Mouse (Mus musculus) lung, postnatal 0 days (tissue): ENCODE results near the gene Icam4. TPM values are rescaled to one million over a fixed set of nuclear protein-coding genes. Genes with fewer than 3 reads are reported as not detected.

ENCODE experiments used
- ATAC-seq: fragments of 200-750 bp; cut with Nextera tagmentation; 2 replicates; pipeline ENCODE4 v1.8.0; 2017; ENCODE audit warnings: moderate library complexity
- DNase-seq: peaks from one replicate; pipeline ENCODE4 v3.0.0-alpha.2; 2016; ENCODE audit warnings: low spot score
- H3K27ac ChIP-seq: fragments of 300-500 bp; sonication (generic); 2 replicates; pipeline ENCODE4 v1.5.1; 2014; ENCODE audit warnings: antibody characterized with exemption, mild to moderate bottlenecking, low read length, mixed read lengths
- H3K27me3 ChIP-seq: fragments of 300-500 bp; sonication (generic); replicated peaks from 2 replicates; pipeline ENCODE4 v1.6.1; 2014; ENCODE audit warnings: low read length, mixed read lengths; ENCODE audit not compliant: insufficient read depth
- H3K36me3 ChIP-seq: fragments of 300-500 bp; sonication (generic); 2 replicates; pipeline ENCODE4 v1.6.1; 2014; ENCODE audit warnings: low read length, mixed read lengths; ENCODE audit not compliant: insufficient read depth
- H3K4me1 ChIP-seq: fragments of 300-500 bp; sonication (generic); 2 replicates; pipeline ENCODE4 v1.6.1; 2014; ENCODE audit warnings: antibody characterized with exemption, low read depth, low read length, mixed read lengths; ENCODE audit not compliant: insufficient read depth
- H3K4me2 ChIP-seq: fragments of 300-500 bp; sonication (generic); replicated peaks from 2 replicates; pipeline ENCODE4 v1.6.1; 2014; ENCODE audit warnings: low read depth, mild to moderate bottlenecking, low read length, moderate library complexity, mixed read lengths
- H3K4me3 ChIP-seq: fragments of 300-500 bp; sonication (generic); 2 replicates; pipeline ENCODE4 v1.5.1; 2014; ENCODE audit warnings: low read depth, low read length
- H3K9ac ChIP-seq: fragments of 300-500 bp; sonication (generic); replicated peaks from 2 replicates; pipeline ENCODE4 v1.6.1; 2014; ENCODE audit warnings: low read depth, mild to moderate bottlenecking
- H3K9me3 ChIP-seq: fragments of 300-500 bp; sonication (generic); 2 replicates; pipeline ENCODE4 v1.6.1; 2016; ENCODE audit warnings: low read length, mixed read lengths
- CTCF ChIP-seq: IDR thresholded peaks from 2 replicates; pipeline ENCODE4 v1.5.1; 2016; ENCODE audit warnings: antibody characterized with exemption, mild to moderate bottlenecking
- EP300 ChIP-seq: IDR thresholded peaks from 2 replicates; pipeline ENCODE4 v1.6.1; 2016; ENCODE audit warnings: antibody characterized with exemption, mild to moderate bottlenecking, control low read depth
- WGBS: fragments of 180-500 bp; shearing (Covaris S2); extraction: QIAGEN DNeasy Blood & Tissue Kit; methylation state at CpG from one replicate; pipeline ENCODE4 v1.1.7; 2014; 5-methylcytosine and 5-hydroxymethylcytosine counted together
- polyA plus RNA-seq: library from polyadenylated mRNA; unstranded; fragments of >200 nt; fragmentation: Nextera tagmentation; extraction: Ambion mirVana; gene quantifications from 2 replicates; pipeline ENCODE4 v1.2.1, GENCODE M21; 2015

Gene Icam4
- polyA plus RNA-seq, 1 experiment from 2014 or later = 3.8 TPM

DNA sequence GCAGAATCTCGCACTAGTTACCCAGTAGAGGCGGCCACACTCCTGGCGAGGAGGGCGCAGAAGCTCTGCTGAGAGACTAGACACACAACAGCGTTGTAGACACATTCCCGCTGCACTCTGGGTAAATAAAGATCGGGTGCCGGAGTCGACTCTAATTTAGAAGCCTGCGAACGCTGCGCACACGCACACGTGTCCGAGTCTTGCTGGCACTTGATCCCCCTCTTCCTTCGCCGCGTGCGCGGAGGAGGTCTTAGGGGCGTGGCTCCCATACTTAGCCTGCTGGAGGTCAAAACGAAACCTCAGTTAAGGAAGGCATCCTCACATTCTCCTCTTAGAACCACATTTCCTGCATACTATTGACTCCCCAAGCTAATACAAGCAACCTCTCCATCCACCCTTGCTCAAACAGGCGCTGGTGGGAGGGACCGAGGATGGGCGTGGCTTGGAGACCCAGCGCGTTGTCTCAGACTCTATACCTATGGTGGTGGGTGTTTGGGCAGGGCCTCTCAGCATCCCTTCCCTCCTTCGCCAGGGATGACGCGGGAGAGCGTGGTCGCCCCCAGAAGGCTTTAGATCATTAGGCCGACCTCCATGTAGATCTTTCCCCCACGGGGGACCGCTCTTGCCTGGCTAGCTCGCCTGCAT, 2.2 kb downstream of the Icam4 start:
- no peaks in the 10 kb centered on the region for H3K9me3 ChIP-seq
- H3K9ac ChIP-seq = no peak overlapping the region
- H3K4me2 ChIP-seq = peak overlapping the region; percentile 85
- ATAC-seq = peak; percentile 27
- peaks cover 32% of the 10 kb centered on the region for H3K27me3 ChIP-seq
- H3K36me3 ChIP-seq = 0 out of 2 replicates have a peak, but pooled peaks cover 5% of the 10 kb centered on the region
- DNase-seq = peak; percentile 73
- H3K27ac ChIP-seq = no peak overlapping the region
- peaks cover 8% of the 10 kb centered on the region; the same call in 1 of the 2 replicates for H3K4me1 ChIP-seq
- WGBS = 0% methylated on average over 36 of the region's 36 CpGs
- H3K4me3 ChIP-seq = peak overlapping the region; percentile 46
- TF ChIP-seq CTCF (no peak), EP300 (no peak)

DNA sequence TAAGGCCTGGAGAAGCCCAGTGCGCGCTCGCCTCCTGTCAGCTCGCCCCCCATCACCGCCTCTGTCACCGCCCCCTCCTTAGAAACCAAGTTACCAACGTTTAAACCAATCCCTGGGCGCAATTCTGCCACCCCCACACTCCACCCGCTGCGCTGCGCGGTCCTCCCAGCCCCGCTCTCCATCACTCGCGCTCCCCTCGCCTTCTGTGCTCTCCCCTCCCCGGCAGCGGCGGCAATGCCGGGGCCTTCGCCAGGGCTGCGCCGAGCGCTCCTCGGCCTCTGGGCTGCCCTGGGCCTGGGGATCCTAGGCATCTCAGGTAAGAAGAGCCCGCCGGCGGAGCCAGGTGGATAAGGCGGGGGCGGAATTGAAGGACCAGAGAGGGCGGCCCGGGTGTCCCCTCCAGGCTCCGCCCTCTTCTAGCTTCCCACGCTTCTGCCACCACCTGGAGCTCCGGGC, 2.8 kb downstream of the Icam4 start, which contains the start of gene Icam5:
Gene Icam5, plus strand, starts transcription at position 178 of the 456 bp plus-strand sequence.
- Histone ChIP-seq H3K4me3 (peak within 1 kb of the TSS; percentile 46), H3K36me3 (0 out of 2 replicates have a peak, but pooled peaks cover 5% of the 10 kb centered on the region), H3K27ac (no peak within 1 kb of the TSS), H3K4me2 (peak within 1 kb of the TSS; percentile 85), H3K4me1 (peaks cover 9% of the 10 kb centered on the region; the same call in 1 of the 2 replicates), H3K9ac (0 out of 2 replicates have a peak within 1 kb of the TSS, but pooled peaks have one; percentile 5), H3K27me3 (peaks cover 35% of the 10 kb centered on the region), H3K9me3 (no peaks in the 10 kb centered on the region)
- ATAC-seq = no peak
- no peak for DNase-seq
- 2% methylated on average over 27 of the region's 35 CpGs for WGBS
- TF ChIP-seq CTCF = no peak
- no peak for TF ChIP-seq EP300

DNA sequence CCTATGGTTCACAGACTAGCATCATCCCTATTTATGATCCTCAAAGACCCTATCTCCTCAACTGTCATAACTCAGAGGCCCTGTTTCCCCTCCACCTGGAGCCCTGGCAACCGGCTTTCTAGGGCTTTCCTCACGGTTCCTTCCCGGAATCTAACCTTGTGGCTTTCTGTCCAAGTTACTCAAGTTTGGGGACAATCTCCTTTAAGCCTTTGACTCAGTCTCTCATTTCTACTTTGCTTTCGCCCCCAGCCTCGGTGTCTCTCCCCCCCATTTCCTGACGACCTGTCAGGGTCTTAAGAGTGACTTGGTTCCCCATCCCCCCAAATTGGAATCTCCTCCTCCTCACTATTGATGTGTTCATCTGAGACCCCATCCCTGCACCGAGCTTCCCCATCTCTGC, 3.3 kb downstream of the Icam4 start:
- no peak overlapping the region for H3K27ac ChIP-seq
- ATAC-seq (no peak), DNase-seq (no peak)
- H3K9me3 ChIP-seq = no peaks in the 10 kb centered on the region
- peak overlapping the region; percentile 46 for H3K4me3 ChIP-seq
- peaks cover 12% of the 10 kb centered on the region; the same call in 1 of the 2 replicates for H3K4me1 ChIP-seq
- 2% methylated on average over 7 of the region's 7 CpGs for WGBS
- peak overlapping the region; percentile 85 for H3K4me2 ChIP-seq
- TF ChIP-seq EP300 (no peak), CTCF (no peak)
- H3K36me3 ChIP-seq = 0 out of 2 replicates have a peak, but pooled peaks cover 5% of the 10 kb centered on the region
- H3K9ac ChIP-seq = no peak overlapping the region
- H3K27me3 ChIP-seq = peaks cover 39% of the 10 kb centered on the region

DNA sequence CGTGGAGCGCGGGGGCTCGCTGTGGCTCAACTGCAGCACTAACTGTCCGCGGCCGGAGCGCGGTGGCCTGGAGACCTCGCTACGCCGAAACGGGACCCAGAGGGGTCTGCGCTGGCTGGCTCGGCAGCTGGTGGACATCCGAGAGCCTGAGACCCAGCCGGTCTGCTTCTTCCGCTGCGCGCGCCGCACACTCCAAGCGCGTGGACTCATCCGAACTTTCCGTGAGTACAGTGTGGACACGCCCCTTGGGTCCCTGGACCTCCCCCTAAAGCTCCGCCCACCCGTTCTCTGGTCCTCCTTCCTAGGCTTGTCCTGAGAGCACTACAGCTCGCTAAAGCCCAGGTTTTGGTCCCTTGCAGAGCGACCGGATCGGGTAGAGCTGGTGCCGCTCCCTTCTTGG, 4.0 kb downstream of the Icam4 start:
- Histone ChIP-seq H3K9me3 (no peaks in the 10 kb centered on the region), H3K9ac (no peak overlapping the region), H3K4me1 (peaks cover 12% of the 10 kb centered on the region; the same call in 1 of the 2 replicates), H3K4me3 (peak overlapping the region; percentile 44), H3K27ac (no peak overlapping the region), H3K36me3 (0 out of 2 replicates have a peak, but pooled peaks cover 4% of the 10 kb centered on the region), H3K27me3 (peaks cover 42% of the 10 kb centered on the region), H3K4me2 (peak overlapping the region; percentile 85)
- WGBS = 0% methylated on average over 24 of the region's 34 CpGs
- ATAC-seq (peak; percentile 71), DNase-seq (peak; percentile 96)
- no peak for TF ChIP-seq EP300
- no peak for TF ChIP-seq CTCF

DNA sequence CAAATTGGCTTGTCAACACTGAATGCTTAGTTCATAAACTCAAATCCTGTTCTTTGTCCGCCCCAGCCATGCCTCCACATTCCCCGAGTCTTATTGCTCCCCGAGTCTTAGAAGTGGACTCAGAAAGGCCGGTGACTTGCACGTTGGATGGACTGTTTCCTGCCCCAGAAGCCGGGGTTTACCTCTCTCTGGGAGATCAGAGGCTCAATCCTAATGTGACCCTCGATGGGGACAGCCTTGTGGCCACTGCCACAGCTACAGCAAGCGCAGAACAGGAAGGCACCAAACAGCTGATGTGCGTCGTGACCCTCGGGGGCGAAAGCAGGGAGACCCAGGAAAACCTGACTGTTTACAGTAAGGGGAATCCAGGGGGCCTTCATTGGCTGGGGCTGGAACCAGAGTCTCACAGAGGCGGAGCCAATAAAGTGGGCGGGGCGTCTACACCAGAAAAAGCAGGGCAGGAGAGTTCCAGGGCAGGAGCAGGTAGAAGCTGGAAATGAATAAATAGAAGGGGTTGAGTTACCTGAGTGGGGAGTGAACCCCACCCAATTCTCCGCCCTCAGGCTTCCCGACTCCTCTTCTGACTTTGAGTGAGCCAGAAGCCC, 5.4 kb downstream of the Icam4 start:
- Histone ChIP-seq H3K4me3 (no peak overlapping the region), H3K27ac (no peak overlapping the region), H3K9me3 (no peaks in the 10 kb centered on the region), H3K36me3 (no peaks in the 10 kb centered on the region), H3K4me1 (peaks cover 12% of the 10 kb centered on the region; the same call in 1 of the 2 replicates), H3K4me2 (no peak overlapping the region), H3K9ac (no peak overlapping the region), H3K27me3 (peaks cover 42% of the 10 kb centered on the region)
- peak; percentile 10 for DNase-seq
- WGBS = 6% methylated on average over 17 of the region's 17 CpGs
- no peak for ATAC-seq
- TF ChIP-seq CTCF (no peak), EP300 (no peak)

DNA sequence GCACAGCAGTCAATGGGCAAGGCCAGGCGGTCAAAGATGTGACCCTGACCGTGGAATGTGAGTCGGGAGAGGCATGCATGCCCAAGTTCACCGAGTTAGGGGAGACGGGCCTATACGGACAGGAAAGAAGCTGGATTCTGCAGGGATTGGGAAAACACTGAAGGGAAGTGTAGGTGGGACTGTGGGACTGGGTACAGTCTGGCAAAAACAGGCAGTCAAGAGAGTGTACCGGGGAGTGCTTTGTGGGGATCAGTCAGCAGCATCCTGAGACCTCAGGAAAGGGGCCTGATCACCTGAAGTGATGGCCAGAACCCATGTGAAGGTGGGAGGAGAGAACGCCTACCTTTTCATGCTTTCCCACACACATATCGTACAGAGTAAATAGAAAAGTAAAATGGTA, 6.4 kb downstream of the Icam4 start:
- no peak for DNase-seq
- Histone ChIP-seq H3K9me3 (no peaks in the 10 kb centered on the region), H3K9ac (no peak overlapping the region), H3K4me3 (no peak overlapping the region), H3K27ac (no peak overlapping the region), H3K36me3 (no peaks in the 10 kb centered on the region), H3K4me1 (peaks cover 9% of the 10 kb centered on the region; the same call in 1 of the 2 replicates), H3K4me2 (no peak overlapping the region), H3K27me3 (peaks cover 42% of the 10 kb centered on the region)
- TF ChIP-seq CTCF (no peak), EP300 (no peak)
- ATAC-seq = no peak
- WGBS = 37% methylated on average over 9 of the region's 9 CpGs
